Mouse (Mus musculus) stomach, embryonic 16.5 days (tissue): Measurements from ENCODE around the gene Reps2. TPM values are rescaled to one million over a fixed set of nuclear protein-coding genes. Genes with fewer than 3 reads are reported as not detected.

ENCODE experiments used
- ATAC-seq: fragments of 200-750 bp; cut with Nextera tagmentation; 2 replicates; pipeline ENCODE4 v1.8.0; 2017; ENCODE audit warnings: moderate number of reproducible peaks, moderate TSS enrichment; ENCODE audit not compliant: insufficient read depth, low FRiP score
- H3K27ac ChIP-seq: fragments of 300-500 bp; sonication (generic); 2 replicates; pipeline ENCODE4 v1.5.1; 2014; ENCODE audit warnings: low read length
- H3K27me3 ChIP-seq: fragments of 300-500 bp; sonication (generic); 2 replicates; pipeline ENCODE4 v1.6.1; 2014; ENCODE audit warnings: low read length, control low read depth, mixed read lengths; ENCODE audit not compliant: control insufficient read depth, insufficient read depth
- H3K36me3 ChIP-seq: fragments of 300-500 bp; sonication (generic); 2 replicates; pipeline ENCODE4 v1.6.1; 2014; ENCODE audit warnings: low read length; ENCODE audit not compliant: control insufficient read depth, insufficient read depth
- H3K4me1 ChIP-seq: fragments of 300-500 bp; sonication (generic); 2 replicates; pipeline ENCODE4 v1.6.1; 2014; ENCODE audit warnings: low read length, control low read depth, mixed read lengths; ENCODE audit not compliant: control insufficient read depth, insufficient read depth
- H3K4me2 ChIP-seq: fragments of 300-500 bp; sonication (generic); 2 replicates; pipeline ENCODE4 v1.6.1; 2014; ENCODE audit warnings: low read depth, low read length, mixed read lengths
- H3K4me3 ChIP-seq: fragments of 300-500 bp; sonication (generic); replicated peaks from 2 replicates; pipeline ENCODE4 v1.5.1; 2014; ENCODE audit warnings: mild to moderate bottlenecking, low read length
- H3K9ac ChIP-seq: fragments of 300-500 bp; sonication (generic); 2 replicates; pipeline ENCODE4 v1.6.1; 2014; ENCODE audit warnings: low read length
- H3K9me3 ChIP-seq: fragments of 300-500 bp; sonication (generic); replicated peaks from 2 replicates; pipeline ENCODE4 v1.6.1; 2016; ENCODE audit warnings: low read length, control low read depth; ENCODE audit not compliant: control insufficient read depth
- WGBS: fragments of 180-500 bp; shearing (Covaris S2); extraction: QIAGEN DNeasy Blood & Tissue Kit; methylation state at CpG from one replicate; pipeline ENCODE4 v1.1.7; 2014; 5-methylcytosine and 5-hydroxymethylcytosine counted together
- polyA plus RNA-seq: library from polyadenylated mRNA; unstranded; fragments of >200 nt; fragmentation: Nextera tagmentation; extraction: Ambion mirVana; gene quantifications from 2 replicates; pipeline ENCODE4 v1.2.1, GENCODE M21; 2015

Gene Reps2
- polyA plus RNA-seq, 1 experiment from 2014 or later = 1.5 TPM

GRCm38 (mm10) chrX:162487734-162488133 lies 155.7 kb downstream of the Reps2 start:
- Histone ChIP-seq H3K9me3 (no peaks in the 10 kb centered on the region), H3K36me3 (no peaks in the 10 kb centered on the region), H3K4me1 (no peaks in the 10 kb centered on the region), H3K9ac (no peak overlapping the region), H3K27ac (no peak overlapping the region), H3K4me2 (no peak overlapping the region), H3K27me3 (peaks cover 6% of the 10 kb centered on the region; the same call in 1 of the 2 replicates), H3K4me3 (no peak overlapping the region)
- no peak for ATAC-seq

GRCm38 (mm10) chrX:162470213-162470612 lies 173.2 kb downstream of the Reps2 start:
- 69% methylated on average over 3 of the region's 3 CpGs for WGBS
- Histone ChIP-seq H3K27me3 (peaks cover 4% of the 10 kb centered on the region; the same call in 1 of the 2 replicates), H3K4me2 (no peak overlapping the region), H3K36me3 (no peaks in the 10 kb centered on the region), H3K9me3 (no peaks in the 10 kb centered on the region), H3K4me1 (no peaks in the 10 kb centered on the region), H3K9ac (no peak overlapping the region), H3K27ac (no peak overlapping the region), H3K4me3 (no peak overlapping the region)
- ATAC-seq = no peak

GRCm38 (mm10) chrX:162462156-162462555 lies 181.3 kb downstream of the Reps2 start:
- no peak for ATAC-seq
- no peaks in the 10 kb centered on the region for H3K36me3 ChIP-seq
- no peaks in the 10 kb centered on the region for H3K9me3 ChIP-seq
- 69% methylated on average over 5 of the region's 5 CpGs for WGBS
- H3K4me3 ChIP-seq = no peak overlapping the region
- H3K27ac ChIP-seq = no peak overlapping the region
- no peaks in the 10 kb centered on the region; the same call in 1 of the 2 replicates for H3K27me3 ChIP-seq
- no peaks in the 10 kb centered on the region for H3K4me1 ChIP-seq
- no peak overlapping the region for H3K9ac ChIP-seq
- H3K4me2 ChIP-seq = no peak overlapping the region

- H3K4me1 ChIP-seq = no peaks in the 10 kb centered on the region
- no peak for ATAC-seq
- no peaks in the 10 kb centered on the region; the same call in 1 of the 2 replicates for H3K27me3 ChIP-seq
- no peak overlapping the region for H3K4me2 ChIP-seq
- no peak overlapping the region for H3K27ac ChIP-seq
- H3K36me3 ChIP-seq = no peaks in the 10 kb centered on the region
- H3K4me3 ChIP-seq = no peak overlapping the region
- no peak overlapping the region for H3K9ac ChIP-seq
- H3K9me3 ChIP-seq = no peaks in the 10 kb centered on the region
- WGBS = 79% methylated on average over 1 of the region's 1 CpGs
These were observed 187.0 kb downstream of the Reps2 start for GRCm38 (mm10) chrX:162456445-162456844.

- Histone ChIP-seq H3K4me2 (no peak overlapping the region), H3K27me3 (no peaks in the 10 kb centered on the region; the same call in 1 of the 2 replicates), H3K9me3 (no peaks in the 10 kb centered on the region), H3K36me3 (no peaks in the 10 kb centered on the region), H3K9ac (no peak overlapping the region), H3K4me1 (no peaks in the 10 kb centered on the region), H3K27ac (no peak overlapping the region), H3K4me3 (no peak overlapping the region)
- no peak for ATAC-seq
- 79% methylated on average over 1 of the region's 1 CpGs for WGBS
These were observed 188.1 kb downstream of the Reps2 start for GRCm38 (mm10) chrX:162455364-162455763.

- H3K27me3 ChIP-seq = no peaks in the 10 kb centered on the region; the same call in 1 of the 2 replicates
- no peaks in the 10 kb centered on the region for H3K36me3 ChIP-seq
- WGBS = 59% methylated on average over 7 of the region's 7 CpGs
- H3K9me3 ChIP-seq = no peaks in the 10 kb centered on the region
- H3K4me3 ChIP-seq = no peak overlapping the region
- no peak overlapping the region for H3K9ac ChIP-seq
- ATAC-seq = no peak
- H3K27ac ChIP-seq = no peak overlapping the region
- H3K4me2 ChIP-seq = no peak overlapping the region
- no peaks in the 10 kb centered on the region for H3K4me1 ChIP-seq
These were observed 189.5 kb downstream of the Reps2 start for GRCm38 (mm10) chrX:162453821-162454402.

GRCm38 (mm10) chrX:162452642-162453041 lies 190.8 kb downstream of the Reps2 start:
- Histone ChIP-seq H3K9me3 (no peaks in the 10 kb centered on the region), H3K27ac (no peak overlapping the region), H3K27me3 (no peaks in the 10 kb centered on the region; the same call in 1 of the 2 replicates), H3K36me3 (no peaks in the 10 kb centered on the region), H3K4me2 (no peak overlapping the region), H3K4me1 (no peaks in the 10 kb centered on the region), H3K4me3 (no peak overlapping the region), H3K9ac (no peak overlapping the region)
- ATAC-seq = no peak

GRCm38 (mm10) chrX:162447974-162448373 lies 195.5 kb downstream of the Reps2 start:
- no peaks in the 10 kb centered on the region for H3K4me1 ChIP-seq
- H3K27me3 ChIP-seq = no peaks in the 10 kb centered on the region; the same call in 1 of the 2 replicates
- H3K36me3 ChIP-seq = no peaks in the 10 kb centered on the region
- H3K9me3 ChIP-seq = no peaks in the 10 kb centered on the region
- ATAC-seq = no peak
- no peak overlapping the region for H3K27ac ChIP-seq
- no peak overlapping the region for H3K4me3 ChIP-seq
- H3K4me2 ChIP-seq = no peak overlapping the region
- WGBS = 64% methylated on average over 6 of the region's 6 CpGs
- no peak overlapping the region for H3K9ac ChIP-seq

- no peaks in the 10 kb centered on the region for H3K4me1 ChIP-seq
- H3K9ac ChIP-seq = no peak overlapping the region
- H3K27ac ChIP-seq = no peak overlapping the region
- no peak for ATAC-seq
- H3K4me2 ChIP-seq = no peak overlapping the region
- H3K36me3 ChIP-seq = no peaks in the 10 kb centered on the region
- WGBS = 81% methylated on average over 2 of the region's 2 CpGs
- H3K4me3 ChIP-seq = no peak overlapping the region
- H3K27me3 ChIP-seq = no peaks in the 10 kb centered on the region; the same call in 1 of the 2 replicates
- H3K9me3 ChIP-seq = no peaks in the 10 kb centered on the region
These were observed 196.7 kb downstream of the Reps2 start for GRCm38 (mm10) chrX:162446678-162447318.
